Mouse (Mus musculus): ENCODE data around the gene Zcchc2. TPM values are rescaled to one million over a fixed set of nuclear protein-coding genes. Genes with fewer than 3 reads are reported as not detected.

Gene Zcchc2
- polyA plus RNA-seq, 1 experiment, result 21.1 TPM

DNA sequence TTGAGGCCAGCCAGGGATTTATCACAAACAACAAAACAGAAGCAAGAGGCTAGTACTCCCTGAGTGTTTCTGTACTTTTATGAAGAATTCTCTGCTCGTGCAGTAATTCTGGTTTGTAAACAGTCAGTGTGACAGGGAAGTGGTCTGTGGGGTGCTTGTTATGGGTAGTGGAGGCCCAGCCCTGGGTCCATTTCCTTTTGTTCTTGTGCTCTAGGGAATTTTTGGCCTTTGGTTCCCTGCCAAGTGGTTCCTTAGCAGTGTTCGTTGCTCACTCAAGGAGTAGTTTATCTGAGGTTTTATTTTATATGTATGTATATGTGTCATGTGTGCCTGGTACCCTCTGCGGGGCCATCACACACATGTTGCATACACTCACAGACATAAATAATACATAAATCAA is 7.1 kb downstream of the Zcchc2 start:
- TF ChIP-seq EP300 (IDR thresholded peaks at IDR 0.05; ENCODE audit: insufficient read depth, low read depth, low read length), result no peak
- no peak for TF ChIP-seq POLR2A (IDR thresholded peaks at IDR 0.05; ENCODE audit: insufficient read depth, low read length)
- no peak for TF ChIP-seq CTCF (IDR thresholded peaks at IDR 0.05; ENCODE audit: low read depth, low read length)
- no peaks in the 10 kb centered on the region for H3K9me3 ChIP-seq (replicated peaks; ENCODE audit: control insufficient read depth, insufficient read depth, low read length, poor library complexity, severe bottlenecking)

DNA sequence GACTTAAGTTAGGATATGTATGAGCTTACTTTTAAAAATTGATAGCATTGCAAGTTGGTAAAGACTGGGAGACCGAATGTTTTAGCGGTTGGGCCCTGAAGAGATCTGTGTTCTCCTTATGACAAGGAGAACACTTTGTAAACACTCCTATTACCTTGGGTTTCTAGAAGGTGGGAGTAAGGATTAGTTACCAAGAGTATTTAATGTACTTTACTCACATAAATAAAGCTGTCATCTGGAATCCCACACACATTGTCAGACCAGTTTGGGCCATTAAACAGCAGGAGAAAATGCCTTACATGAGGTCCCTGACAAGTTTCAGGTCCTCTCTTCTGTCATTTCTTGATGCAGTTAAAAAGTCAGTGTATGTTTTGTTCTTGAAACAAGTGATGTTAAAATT is 9.6 kb downstream of the Zcchc2 start:
- Histone ChIP-seq H3K27me3 (ENCODE audit: control insufficient read depth, insufficient read depth, low read length, poor library complexity, severe bottlenecking) (no peaks in the 10 kb centered on the region), H3K9ac (ENCODE audit: low read depth, poor library complexity, severe bottlenecking) (no peak overlapping the region), H3K4me1 (ENCODE audit: control insufficient read depth, insufficient read depth, low read length) (peaks cover 4% of the 10 kb centered on the region), H3K27ac (ENCODE audit: insufficient read depth, low read length) (no peak overlapping the region), H3K9me3 (replicated peaks; ENCODE audit: control insufficient read depth, insufficient read depth, low read length, poor library complexity, severe bottlenecking) (no peaks in the 10 kb centered on the region), H3K36me3 (ENCODE audit: control insufficient read depth, insufficient read depth, low read length, poor library complexity, severe bottlenecking) (peaks cover 3% of the 10 kb centered on the region), H3K4me3 (ENCODE audit: low read depth, low read length) (no peak overlapping the region)
- TF ChIP-seq EP300 (IDR thresholded peaks at IDR 0.05; ENCODE audit: insufficient read depth, low read depth, low read length), result no peak
- TF ChIP-seq CTCF (IDR thresholded peaks at IDR 0.05; ENCODE audit: low read depth, low read length), result no peak
- no peak for TF ChIP-seq POLR2A (IDR thresholded peaks at IDR 0.05; ENCODE audit: insufficient read depth, low read length)

More for the DNA sequence above, 7.1 kb downstream of the Zcchc2 start:
- H3K9ac ChIP-seq (ENCODE audit: low read depth, poor library complexity, severe bottlenecking), result no peak overlapping the region
- H3K4me1 ChIP-seq (ENCODE audit: control insufficient read depth, insufficient read depth, low read length), result peaks cover 6% of the 10 kb centered on the region
- no peaks in the 10 kb centered on the region; the same call in 1 of the 2 replicates for H3K36me3 ChIP-seq (ENCODE audit: control insufficient read depth, insufficient read depth, low read length, poor library complexity, severe bottlenecking)
- H3K4me3 ChIP-seq (ENCODE audit: low read depth, low read length), result no peak overlapping the region
- no peaks in the 10 kb centered on the region for H3K27me3 ChIP-seq (ENCODE audit: control insufficient read depth, insufficient read depth, low read length, poor library complexity, severe bottlenecking)
- no peak overlapping the region for H3K27ac ChIP-seq (ENCODE audit: insufficient read depth, low read length)

DNA sequence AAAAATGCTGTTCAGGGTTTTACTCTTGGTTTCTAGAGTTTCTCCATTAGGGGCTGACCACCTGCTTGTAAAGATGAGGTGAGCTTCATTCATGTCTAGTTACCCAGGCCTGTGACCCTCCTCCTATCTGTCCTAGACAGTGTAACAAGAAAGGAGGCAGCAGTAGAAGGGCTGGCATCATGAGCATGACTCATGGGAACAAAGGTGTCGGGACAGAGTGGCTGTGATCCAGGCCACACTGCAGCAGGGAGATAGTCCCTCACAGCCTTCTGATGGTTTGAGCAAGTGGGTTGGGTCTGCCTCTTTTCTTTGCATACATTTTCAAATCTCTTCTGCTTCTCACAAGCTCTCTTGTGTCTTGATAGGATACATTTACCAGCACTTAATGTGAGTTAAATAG is 17.4 kb downstream of the Zcchc2 start:
- H3K36me3 ChIP-seq (ENCODE audit: control insufficient read depth, insufficient read depth, low read length, poor library complexity, severe bottlenecking), result peaks cover 32% of the 10 kb centered on the region
- H3K4me1 ChIP-seq (ENCODE audit: control insufficient read depth, insufficient read depth, low read length), result no peaks in the 10 kb centered on the region
- TF ChIP-seq CTCF (IDR thresholded peaks at IDR 0.05; ENCODE audit: low read depth, low read length) (no peak), POLR2A (IDR thresholded peaks at IDR 0.05; ENCODE audit: insufficient read depth, low read length) (no peak), EP300 (IDR thresholded peaks at IDR 0.05; ENCODE audit: insufficient read depth, low read depth, low read length) (no peak)

DNA sequence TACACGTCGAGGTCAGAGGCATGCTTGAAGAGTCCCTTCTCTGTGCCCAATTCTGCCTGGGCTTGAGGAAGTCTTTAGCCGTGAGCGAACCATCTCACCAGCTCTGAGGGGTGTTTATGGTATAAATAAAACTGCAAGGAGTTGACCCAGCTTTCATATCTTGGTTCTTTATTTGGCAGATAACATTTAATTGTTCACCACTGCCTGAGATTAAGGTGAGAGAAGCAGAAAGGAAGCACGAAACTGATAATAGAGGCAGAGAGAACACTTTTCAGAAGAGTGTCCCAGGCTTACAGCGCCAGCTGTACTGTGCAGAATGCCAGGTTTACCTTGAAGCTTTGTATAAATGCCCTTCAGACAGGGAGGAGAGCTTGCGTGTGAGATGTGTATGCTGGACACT is 20.9 kb downstream of the Zcchc2 start:
- H3K4me3 ChIP-seq (ENCODE audit: low read depth, low read length), result no peak overlapping the region
- no peak overlapping the region for H3K27ac ChIP-seq (ENCODE audit: insufficient read depth, low read length)
- TF ChIP-seq CTCF (IDR thresholded peaks at IDR 0.05; ENCODE audit: low read depth, low read length) (no peak), POLR2A (IDR thresholded peaks at IDR 0.05; ENCODE audit: insufficient read depth, low read length) (no peak), EP300 (IDR thresholded peaks at IDR 0.05; ENCODE audit: insufficient read depth, low read depth, low read length) (no peak)
- H3K9me3 ChIP-seq (replicated peaks; ENCODE audit: control insufficient read depth, insufficient read depth, low read length, poor library complexity, severe bottlenecking), result no peaks in the 10 kb centered on the region
- no peak overlapping the region for H3K9ac ChIP-seq (ENCODE audit: low read depth, poor library complexity, severe bottlenecking)
- H3K4me1 ChIP-seq (ENCODE audit: control insufficient read depth, insufficient read depth, low read length), result no peaks in the 10 kb centered on the region
- H3K36me3 ChIP-seq (ENCODE audit: control insufficient read depth, insufficient read depth, low read length, poor library complexity, severe bottlenecking), result peaks cover 27% of the 10 kb centered on the region
- H3K27me3 ChIP-seq (ENCODE audit: control insufficient read depth, insufficient read depth, low read length, poor library complexity, severe bottlenecking), result no peaks in the 10 kb centered on the region

More for the DNA sequence above, 17.4 kb downstream of the Zcchc2 start:
- Histone ChIP-seq H3K27me3 (ENCODE audit: control insufficient read depth, insufficient read depth, low read length, poor library complexity, severe bottlenecking) (no peaks in the 10 kb centered on the region), H3K4me3 (ENCODE audit: low read depth, low read length) (no peak overlapping the region), H3K9ac (ENCODE audit: low read depth, poor library complexity, severe bottlenecking) (no peak overlapping the region), H3K27ac (ENCODE audit: insufficient read depth, low read length) (no peak overlapping the region), H3K9me3 (replicated peaks; ENCODE audit: control insufficient read depth, insufficient read depth, low read length, poor library complexity, severe bottlenecking) (no peaks in the 10 kb centered on the region)

DNA sequence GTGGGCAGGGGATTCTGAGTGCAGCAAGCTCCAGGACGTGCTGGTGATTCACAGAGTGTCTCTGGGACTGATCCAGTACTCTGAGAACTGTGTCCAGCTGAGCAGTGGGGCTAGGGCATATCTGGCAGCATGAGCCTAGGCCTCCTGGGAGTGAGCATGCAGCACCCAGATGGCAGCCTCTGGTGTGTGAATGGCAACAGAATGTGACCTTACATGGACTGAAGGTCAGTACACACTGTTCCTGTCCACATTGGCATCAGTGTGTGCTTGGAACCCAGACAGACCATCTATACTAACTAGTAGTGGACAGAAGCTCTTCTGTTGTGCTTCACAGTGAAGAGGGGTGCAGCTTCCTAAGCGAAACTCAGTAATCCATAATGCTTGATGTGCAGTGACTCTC is 23.6 kb downstream of the Zcchc2 start:
- H3K27me3 ChIP-seq (ENCODE audit: control insufficient read depth, insufficient read depth, low read length, poor library complexity, severe bottlenecking), result no peaks in the 10 kb centered on the region
- H3K4me1 ChIP-seq (ENCODE audit: control insufficient read depth, insufficient read depth, low read length), result no peaks in the 10 kb centered on the region
- no peaks in the 10 kb centered on the region for H3K9me3 ChIP-seq (replicated peaks; ENCODE audit: control insufficient read depth, insufficient read depth, low read length, poor library complexity, severe bottlenecking)
- H3K9ac ChIP-seq (ENCODE audit: low read depth, poor library complexity, severe bottlenecking), result no peak overlapping the region
- H3K4me3 ChIP-seq (ENCODE audit: low read depth, low read length), result no peak overlapping the region
- TF ChIP-seq EP300 (IDR thresholded peaks at IDR 0.05; ENCODE audit: insufficient read depth, low read depth, low read length) (no peak), CTCF (IDR thresholded peaks at IDR 0.05; ENCODE audit: low read depth, low read length) (no peak), POLR2A (IDR thresholded peaks at IDR 0.05; ENCODE audit: insufficient read depth, low read length) (no peak)
- no peak overlapping the region for H3K27ac ChIP-seq (ENCODE audit: insufficient read depth, low read length)
- H3K36me3 ChIP-seq (ENCODE audit: control insufficient read depth, insufficient read depth, low read length, poor library complexity, severe bottlenecking), result peaks cover 15% of the 10 kb centered on the region

DNA sequence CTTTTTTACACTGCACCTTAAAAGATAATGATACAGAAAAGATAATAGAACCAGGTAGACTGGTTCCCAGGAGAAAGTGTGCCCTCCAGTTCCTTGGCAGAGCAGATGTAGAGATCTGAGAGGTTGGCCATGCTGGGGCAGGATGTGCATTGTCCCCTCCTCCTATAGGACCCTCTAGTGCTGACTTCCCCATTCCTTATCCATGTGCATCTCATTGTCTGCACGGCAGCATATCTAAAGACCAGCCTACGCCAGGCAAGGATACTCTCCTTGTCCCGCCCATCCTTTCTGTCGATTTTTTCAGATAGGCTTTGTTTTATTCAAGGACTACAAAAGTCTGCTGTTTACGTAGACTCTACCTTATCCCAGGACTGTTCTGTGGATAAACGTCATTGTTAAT is 26.1 kb downstream of the Zcchc2 start:
- no peak overlapping the region for H3K4me3 ChIP-seq (ENCODE audit: low read depth, low read length)
- no peak overlapping the region for H3K9ac ChIP-seq (ENCODE audit: low read depth, poor library complexity, severe bottlenecking)
- H3K36me3 ChIP-seq (ENCODE audit: control insufficient read depth, insufficient read depth, low read length, poor library complexity, severe bottlenecking), result peaks cover 30% of the 10 kb centered on the region
- no peaks in the 10 kb centered on the region for H3K27me3 ChIP-seq (ENCODE audit: control insufficient read depth, insufficient read depth, low read length, poor library complexity, severe bottlenecking)
- H3K27ac ChIP-seq (ENCODE audit: insufficient read depth, low read length), result no peak overlapping the region
- no peaks in the 10 kb centered on the region for H3K9me3 ChIP-seq (replicated peaks; ENCODE audit: control insufficient read depth, insufficient read depth, low read length, poor library complexity, severe bottlenecking)
- TF ChIP-seq POLR2A (IDR thresholded peaks at IDR 0.05; ENCODE audit: insufficient read depth, low read length), result no peak
- TF ChIP-seq EP300 (IDR thresholded peaks at IDR 0.05; ENCODE audit: insufficient read depth, low read depth, low read length), result no peak
- no peak for TF ChIP-seq CTCF (IDR thresholded peaks at IDR 0.05; ENCODE audit: low read depth, low read length)
- no peaks in the 10 kb centered on the region for H3K4me1 ChIP-seq (ENCODE audit: control insufficient read depth, insufficient read depth, low read length)
